Mouse (Mus musculus): Measurements from ENCODE around the gene 4930470P17Rik.

Gene 4930470P17Rik

GRCm38 (mm10) chr2:170578588-170578987 is 23.2 kb downstream of the 4930470P17Rik start:
- DNase-seq (ENCODE audit: low spot score): no peak

GRCm38 (mm10) chr2:170577502-170577901 is 24.3 kb downstream of the 4930470P17Rik start:
- no peak for DNase-seq (ENCODE audit: low spot score)

- DNase-seq (ENCODE audit: low spot score): no peak
Observed at GRCm38 (mm10) chr2:170576077-170576476, 25.7 kb downstream of the 4930470P17Rik start.

- no peak for DNase-seq (ENCODE audit: low spot score)
Observed at GRCm38 (mm10) chr2:170564995-170565394, 36.8 kb downstream of the 4930470P17Rik start.

GRCm38 (mm10) chr2:170563956-170564855 is 37.6 kb downstream of the 4930470P17Rik start:
- no peak for DNase-seq (ENCODE audit: low spot score)

- no peak for DNase-seq (ENCODE audit: low spot score)
Observed at GRCm38 (mm10) chr2:170552088-170552487, 49.7 kb downstream of the 4930470P17Rik start.

- no peak for DNase-seq (ENCODE audit: low spot score)
Observed at GRCm38 (mm10) chr2:170550240-170550639, 51.6 kb downstream of the 4930470P17Rik start.

GRCm38 (mm10) chr2:170549146-170549545 is 52.7 kb downstream of the 4930470P17Rik start:
- no peak for DNase-seq (ENCODE audit: low spot score)

- no peak for DNase-seq (ENCODE audit: low spot score)
Observed at GRCm38 (mm10) chr2:170548046-170548445, 53.8 kb downstream of the 4930470P17Rik start.

- no peak for DNase-seq (ENCODE audit: low spot score)
Observed at GRCm38 (mm10) chr2:170547526-170547925, 54.3 kb downstream of the 4930470P17Rik start.

- no peak for DNase-seq (ENCODE audit: low spot score)
Observed at GRCm38 (mm10) chr2:170545745-170546144, 56.1 kb downstream of the 4930470P17Rik start.

GRCm38 (mm10) chr2:170544950-170545349 is 56.9 kb downstream of the 4930470P17Rik start:
- no peak for DNase-seq (ENCODE audit: low spot score)

GRCm38 (mm10) chr2:170544159-170544558 is 57.7 kb downstream of the 4930470P17Rik start:
- no peak for DNase-seq (ENCODE audit: low spot score)

- no peak for DNase-seq (ENCODE audit: low spot score)
Observed at GRCm38 (mm10) chr2:170543625-170544024, 58.2 kb downstream of the 4930470P17Rik start.

GRCm38 (mm10) chr2:170539211-170539610 is 62.6 kb downstream of the 4930470P17Rik start:
- DNase-seq (ENCODE audit: low spot score): no peak

- no peak for DNase-seq (ENCODE audit: low spot score)
Observed at GRCm38 (mm10) chr2:170535841-170536240, 66.0 kb downstream of the 4930470P17Rik start.

- DNase-seq (ENCODE audit: low spot score): no peak
Observed at GRCm38 (mm10) chr2:170534803-170535174, 67.0 kb downstream of the 4930470P17Rik start.

- DNase-seq (ENCODE audit: low spot score): no peak
Observed at GRCm38 (mm10) chr2:170534116-170534802, 67.6 kb downstream of the 4930470P17Rik start.

GRCm38 (mm10) chr2:170530256-170530655 is 71.6 kb downstream of the 4930470P17Rik start:
- no peak for DNase-seq (ENCODE audit: low spot score)

GRCm38 (mm10) chr2:170529766-170530165 is 72.1 kb downstream of the 4930470P17Rik start:
- DNase-seq (ENCODE audit: low spot score): no peak

Data from ovary, postnatal 10 days (tissue).